Mouse (Mus musculus) megakaryocyte, embryonic 14.5 days (primary cell): ENCODE measurements around the gene Mast4. TPM values are rescaled to one million over a fixed set of nuclear protein-coding genes. Genes with fewer than 3 reads are reported as not detected.

Experiments used
- H3K27me3 ChIP-seq: replicated peaks from 2 replicates; pipeline ENCODE3; 2012; ENCODE audit warnings: inconsistent platforms
- H3K36me3 ChIP-seq: replicated peaks from 2 replicates; pipeline ENCODE3; 2012; ENCODE audit warnings: low read length, inconsistent platforms, mixed read lengths
- H3K4me1 ChIP-seq: 2 replicates; pipeline ENCODE4 v1.6.1; 2012; ENCODE audit warnings: inconsistent platforms
- H3K4me3 ChIP-seq: replicated peaks from 2 replicates; pipeline ENCODE3; 2012; ENCODE audit warnings: moderate library complexity, mild to moderate bottlenecking, inconsistent platforms
- H3K9me3 ChIP-seq: 2 replicates; pipeline ENCODE4 v1.6.1; 2012; ENCODE audit warnings: inconsistent platforms
- FLI1 ChIP-seq: IDR thresholded peaks from 2 replicates; pipeline ENCODE4 v1.6.1; 2012; ENCODE audit warnings: low read length, inconsistent platforms, mixed read lengths
- GATA1 ChIP-seq: IDR thresholded peaks from 3 replicates; pipeline ENCODE4 v1.6.1; 2012; ENCODE audit warnings: mixed read lengths, low read length, inconsistent platforms, borderline replicate concordance
- polyA plus RNA-seq: library from polyadenylated mRNA; stranded (reverse); fragments of >175 nt; gene quantifications from 2 replicates; pipeline ENCODE4 v1.2.3, GENCODE M21; 2012; ENCODE audit warnings: low replicate concordance; ENCODE audit not compliant: insufficient read depth

Gene Mast4
- polyA plus RNA-seq, 1 experiment = 3.5 TPM

- Histone ChIP-seq H3K4me1 (no peaks in the 10 kb centered on the region), H3K27me3 (no peaks in the 10 kb centered on the region), H3K36me3 (no peaks in the 10 kb centered on the region), H3K4me3 (no peak overlapping the region), H3K9me3 (no peaks in the 10 kb centered on the region)
- no peak for TF ChIP-seq GATA1
- TF ChIP-seq FLI1 = no peak
Measured at GRCm38 (mm10) chr13:103001831-103002230, 332.5 kb downstream of the Mast4 start.

GRCm38 (mm10) chr13:103000891-103001290 lies 333.4 kb downstream of the Mast4 start:
- Histone ChIP-seq H3K9me3 (no peaks in the 10 kb centered on the region), H3K4me1 (no peaks in the 10 kb centered on the region), H3K27me3 (no peaks in the 10 kb centered on the region), H3K4me3 (no peak overlapping the region), H3K36me3 (no peaks in the 10 kb centered on the region)
- TF ChIP-seq GATA1 (no peak), FLI1 (no peak)

- no peaks in the 10 kb centered on the region for H3K4me1 ChIP-seq
- TF ChIP-seq FLI1 (no peak), GATA1 (no peak)
- no peaks in the 10 kb centered on the region for H3K9me3 ChIP-seq
- H3K4me3 ChIP-seq = no peak overlapping the region
- H3K36me3 ChIP-seq = no peaks in the 10 kb centered on the region
- no peaks in the 10 kb centered on the region for H3K27me3 ChIP-seq
Measured at GRCm38 (mm10) chr13:102994098-102994497, 340.2 kb downstream of the Mast4 start.

- TF ChIP-seq FLI1 = no peak
- no peak for TF ChIP-seq GATA1
- Histone ChIP-seq H3K36me3 (no peaks in the 10 kb centered on the region), H3K4me3 (no peak overlapping the region), H3K27me3 (no peaks in the 10 kb centered on the region), H3K9me3 (no peaks in the 10 kb centered on the region), H3K4me1 (no peaks in the 10 kb centered on the region)
Measured at GRCm38 (mm10) chr13:102992680-102993423, 341.4 kb downstream of the Mast4 start.

DNA sequence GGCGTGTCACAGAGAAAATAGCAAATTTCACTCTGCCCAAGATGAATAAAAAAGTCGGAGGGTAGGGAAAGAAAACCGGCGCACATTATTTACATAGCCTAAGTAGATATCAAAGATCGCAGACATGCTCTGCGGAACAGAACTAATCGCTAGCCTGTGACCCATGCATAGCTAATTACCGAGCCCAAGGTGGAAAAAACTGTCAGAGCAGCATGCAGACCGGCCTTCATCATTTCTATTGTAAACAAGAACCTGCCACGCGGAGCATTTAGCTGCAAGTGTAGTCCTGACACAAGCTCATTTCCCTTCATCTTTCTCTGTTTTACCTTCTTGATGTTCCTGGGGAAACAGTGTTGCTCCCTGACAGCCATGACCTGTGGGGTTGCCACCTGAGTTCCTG lies 342.4 kb downstream of the Mast4 start:
- Histone ChIP-seq H3K4me3 (no peak overlapping the region), H3K27me3 (no peaks in the 10 kb centered on the region), H3K4me1 (no peaks in the 10 kb centered on the region), H3K36me3 (no peaks in the 10 kb centered on the region), H3K9me3 (no peaks in the 10 kb centered on the region)
- TF ChIP-seq GATA1 (no peak), FLI1 (no peak)

- Histone ChIP-seq H3K4me3 (no peak overlapping the region), H3K9me3 (no peaks in the 10 kb centered on the region), H3K36me3 (no peaks in the 10 kb centered on the region), H3K27me3 (no peaks in the 10 kb centered on the region), H3K4me1 (no peaks in the 10 kb centered on the region)
- TF ChIP-seq GATA1 = no peak
- no peak for TF ChIP-seq FLI1
Measured at GRCm38 (mm10) chr13:102991196-102991595, 343.1 kb downstream of the Mast4 start.

- Histone ChIP-seq H3K4me3 (no peak overlapping the region), H3K27me3 (no peaks in the 10 kb centered on the region), H3K4me1 (no peaks in the 10 kb centered on the region), H3K36me3 (no peaks in the 10 kb centered on the region), H3K9me3 (peaks cover 3% of the 10 kb centered on the region; the same call in 1 of the 2 replicates)
- TF ChIP-seq GATA1 = no peak
Measured at GRCm38 (mm10) chr13:102990085-102990484, 344.2 kb downstream of the Mast4 start.

GRCm38 (mm10) chr13:102989616-102990015 lies 344.7 kb downstream of the Mast4 start:
- H3K4me3 ChIP-seq = no peak overlapping the region
- TF ChIP-seq GATA1 (no peak), FLI1 (no peak)

GRCm38 (mm10) chr13:102988976-102989375 lies 345.3 kb downstream of the Mast4 start:
- TF ChIP-seq GATA1 = no peak
- TF ChIP-seq FLI1 = no peak
- Histone ChIP-seq H3K36me3 (no peaks in the 10 kb centered on the region), H3K9me3 (peaks cover 10% of the 10 kb centered on the region), H3K27me3 (no peaks in the 10 kb centered on the region), H3K4me1 (no peaks in the 10 kb centered on the region), H3K4me3 (no peak overlapping the region)

More at GRCm38 (mm10) chr13:102989616-102990015, 344.7 kb downstream of the Mast4 start:
- peaks cover 3% of the 10 kb centered on the region; the same call in 1 of the 2 replicates for H3K9me3 ChIP-seq
- no peaks in the 10 kb centered on the region for H3K4me1 ChIP-seq
- no peaks in the 10 kb centered on the region for H3K27me3 ChIP-seq
- H3K36me3 ChIP-seq = no peaks in the 10 kb centered on the region

DNA sequence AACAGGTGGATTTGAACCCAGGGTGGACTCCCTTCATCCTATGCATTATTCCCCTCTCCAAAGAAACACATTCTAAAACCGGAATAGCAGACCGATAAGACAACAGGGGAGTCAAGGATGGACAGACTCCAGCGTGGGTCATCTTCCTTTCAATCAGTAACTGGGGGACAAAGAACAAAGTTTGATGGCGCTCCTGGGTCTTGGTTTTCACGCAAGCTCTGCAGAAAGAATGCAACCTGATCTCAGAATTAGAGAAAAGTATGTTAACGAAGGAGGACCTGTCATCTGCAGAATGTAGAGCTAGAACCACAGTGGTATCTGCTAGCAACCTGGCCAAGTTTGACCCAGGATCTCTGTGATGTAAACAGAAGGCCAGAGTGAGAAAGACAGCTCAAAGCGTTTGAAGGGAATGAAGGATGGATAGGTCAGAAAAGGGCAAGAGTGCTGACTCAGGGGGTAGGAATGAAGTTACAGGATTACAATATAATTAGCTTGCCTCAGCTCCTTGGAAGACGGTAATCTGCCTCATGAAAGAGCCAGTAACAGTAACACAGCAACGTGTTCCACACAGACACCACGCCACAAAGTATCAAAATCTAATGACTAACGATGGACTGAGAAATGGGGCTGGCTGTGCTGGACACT lies 345.9 kb downstream of the Mast4 start:
- no peaks in the 10 kb centered on the region for H3K4me1 ChIP-seq
- H3K4me3 ChIP-seq = no peak overlapping the region
- no peaks in the 10 kb centered on the region for H3K36me3 ChIP-seq
- H3K27me3 ChIP-seq = no peaks in the 10 kb centered on the region
- H3K9me3 ChIP-seq = peaks cover 12% of the 10 kb centered on the region
- TF ChIP-seq FLI1 = no peak
- TF ChIP-seq GATA1 = no peak
